Mouse (Mus musculus) embryo, embryonic 11.5 days (tissue): Measurements from ENCODE around the gene Guca2b.
"Not testable (repeated sequence)": the region's sequence is repeated elsewhere in the genome, so short reads cannot be mapped to it uniquely, and the experiment has no call there.

ENCODE experiments used
- DNase-seq: peaks from one replicate; pipeline ENCODE4 v3.0.0-alpha.2; 2012; ENCODE audit warnings: low read depth, low spot score

Guca2b gene

DNA sequence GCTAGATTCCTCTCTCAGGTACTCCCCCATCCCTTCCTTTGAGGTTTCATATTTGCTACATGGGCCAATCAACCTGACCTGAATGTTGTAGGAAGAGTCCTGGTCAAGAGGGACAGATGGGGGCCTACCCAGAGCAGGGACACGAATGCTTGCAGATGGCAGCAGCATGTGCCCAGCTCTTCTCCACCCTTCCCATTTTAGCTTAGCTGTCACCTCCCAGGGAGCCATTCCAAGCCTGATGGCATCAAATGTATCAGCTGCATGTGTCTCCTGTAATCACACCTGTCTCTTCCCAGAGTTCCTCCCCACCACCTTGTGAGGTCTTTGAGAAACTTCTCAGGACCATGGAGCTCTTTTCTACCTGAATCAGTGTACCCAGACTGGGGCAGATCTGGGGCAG, 1.7 kb downstream of the Guca2b start:
- no peak for DNase-seq

DNA sequence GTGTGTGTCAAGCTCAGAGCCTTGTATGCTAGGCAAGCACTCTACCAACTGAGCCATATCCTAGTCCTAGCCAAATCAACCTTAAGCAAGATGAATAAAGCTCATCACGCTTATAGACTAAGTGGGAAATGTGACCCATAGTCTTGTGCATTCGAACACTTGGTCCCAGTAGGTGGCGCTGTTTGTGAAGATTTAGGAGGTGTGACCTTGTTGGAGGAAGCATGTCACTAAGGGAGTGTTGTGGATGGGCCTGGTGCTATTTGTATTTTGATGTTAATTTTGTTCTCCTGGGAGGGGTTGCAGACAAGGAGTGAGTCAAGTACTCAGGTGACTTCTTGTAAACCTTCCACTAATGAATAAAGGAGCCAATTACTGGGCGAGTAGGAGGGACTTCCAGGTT, 16.1 kb downstream of the Guca2b start:
- no peak for DNase-seq

DNA sequence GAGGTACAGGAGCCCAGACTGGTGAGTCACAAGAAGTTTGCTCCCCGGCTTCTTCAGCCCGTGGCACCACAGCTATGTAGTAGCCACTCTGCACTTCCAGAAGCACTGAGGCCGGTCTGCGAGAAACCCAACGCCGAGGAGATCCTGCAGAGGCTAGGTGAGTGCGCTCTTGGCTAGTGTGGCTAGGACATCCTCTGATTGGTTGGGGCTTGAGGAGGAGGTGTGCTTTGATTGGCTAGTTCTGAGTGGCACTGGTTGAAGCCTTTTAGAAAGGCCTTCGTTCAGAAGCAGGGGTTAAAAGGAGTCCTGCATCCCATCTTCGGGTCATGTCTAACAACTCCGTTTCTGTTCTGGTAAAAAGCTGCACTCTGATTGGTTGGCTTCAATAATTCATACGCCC, 20.1 kb downstream of the Guca2b start:
- no peak for DNase-seq

DNA sequence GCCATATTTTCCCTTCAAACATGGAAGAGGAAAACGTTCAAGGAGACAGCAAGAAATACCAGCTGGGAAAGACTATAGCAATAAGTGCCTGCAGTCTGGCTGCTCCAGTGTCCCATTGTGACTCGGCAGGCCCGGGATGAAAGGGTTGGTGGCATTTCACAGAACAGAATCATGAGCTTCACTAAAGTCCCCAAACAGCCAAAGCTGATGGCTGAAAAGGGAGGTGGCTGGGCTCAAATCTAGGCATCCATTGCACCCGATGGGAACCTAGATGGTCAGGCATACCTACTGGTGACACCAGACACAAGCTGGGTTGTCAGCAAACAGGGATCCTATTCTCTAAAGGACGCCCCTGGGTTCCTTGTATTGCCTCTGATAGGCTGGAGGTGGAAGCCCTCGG, 20.8 kb downstream of the Guca2b start:
- no peak for DNase-seq

DNA sequence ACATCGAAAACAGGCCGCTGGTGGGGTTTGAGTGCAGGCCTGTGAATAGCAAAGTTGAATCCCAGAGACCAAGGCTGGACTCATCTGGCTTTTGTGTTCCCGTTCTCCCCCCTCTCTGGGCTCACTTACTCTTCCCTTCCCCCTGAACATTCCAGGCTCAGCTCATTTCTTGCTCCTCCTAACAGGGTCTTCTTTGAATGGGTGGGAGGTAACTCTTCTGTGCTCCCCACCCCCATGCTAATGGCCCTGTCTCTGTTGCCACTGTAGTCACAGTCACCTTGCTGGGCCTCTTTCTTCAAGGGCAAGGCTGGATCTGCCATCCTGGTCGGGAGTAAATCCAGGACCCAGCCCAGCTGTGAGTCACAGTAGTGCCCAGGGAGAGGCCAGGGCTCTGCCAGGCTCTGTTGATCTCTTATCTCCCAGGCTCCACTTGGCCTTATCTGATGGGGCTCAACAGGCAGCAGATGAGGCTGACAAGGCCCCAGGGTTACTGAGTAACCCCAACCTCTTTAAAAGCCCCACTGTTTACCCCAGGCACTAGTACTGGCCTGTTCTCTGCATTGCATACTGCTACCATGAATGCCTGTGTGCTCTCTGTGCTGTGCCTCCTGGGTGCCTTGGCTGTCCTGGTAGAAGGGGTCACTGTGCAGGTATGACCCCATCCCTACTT, 21.4 kb downstream of the Guca2b start, which contains the start of gene Guca2a:
Guca2a (plus strand) TSS at position 529 of the 670 bp plus-strand sequence.
- no peak for DNase-seq

GRCm38 (mm10) chr4:119636731-119637130, 22.0 kb downstream of the Guca2b start:
- no peak for DNase-seq

DNA sequence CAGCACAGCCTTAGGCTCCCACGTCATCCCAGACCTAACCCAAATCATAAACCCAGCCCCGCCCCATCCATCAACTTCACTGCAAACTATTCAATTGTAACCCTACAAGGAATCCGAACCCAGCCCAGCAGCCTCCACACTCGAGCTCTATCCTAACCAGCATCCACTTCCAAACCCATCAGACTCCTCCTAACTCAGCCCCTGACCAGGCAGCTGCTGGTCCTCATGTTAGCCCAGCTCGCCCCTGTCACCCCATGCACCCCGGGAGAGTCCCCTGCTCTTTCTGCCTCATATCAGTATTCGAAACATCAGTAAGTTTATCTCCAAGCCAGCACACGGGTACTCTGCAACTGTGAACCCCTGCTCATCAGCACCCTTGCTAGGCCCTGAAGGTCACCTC, 23.1 kb downstream of the Guca2b start:
- DNase-seq = no peak

GRCm38 (mm10) chr4:119634908-119635660, 23.7 kb downstream of the Guca2b start:
- no peak for DNase-seq

GRCm38 (mm10) chr4:119633948-119634347, 24.8 kb downstream of the Guca2b start:
- no peak for DNase-seq

GRCm38 (mm10) chr4:119633342-119633741, 25.4 kb downstream of the Guca2b start:
- DNase-seq = no peak

- DNase-seq = no peak
Observed at GRCm38 (mm10) chr4:119632721-119633120, 26.0 kb downstream of the Guca2b start.

- peak; percentile 14 for DNase-seq
Observed at GRCm38 (mm10) chr4:119631115-119631919, 27.4 kb downstream of the Guca2b start.

DNA sequence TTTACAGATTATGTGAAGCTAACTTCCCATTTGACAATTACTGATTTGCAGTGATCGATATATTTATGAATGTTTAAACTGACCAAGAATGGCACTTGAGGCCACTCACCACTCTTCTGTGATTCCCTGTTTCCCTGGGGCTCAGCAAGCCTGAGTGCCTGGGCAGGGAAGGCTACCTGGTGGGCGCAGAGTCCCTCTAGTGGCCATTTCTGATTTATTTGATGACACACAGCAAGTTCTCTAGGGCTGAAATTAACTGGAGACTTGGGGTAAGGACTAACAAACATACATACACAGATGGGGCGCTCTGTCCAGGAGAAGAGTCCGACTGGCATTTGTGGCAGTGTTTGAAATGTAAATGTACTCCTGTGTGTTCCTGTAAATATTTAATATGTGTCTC, 30.4 kb downstream of the Guca2b start:
- not testable (repeated sequence) for DNase-seq

DNA sequence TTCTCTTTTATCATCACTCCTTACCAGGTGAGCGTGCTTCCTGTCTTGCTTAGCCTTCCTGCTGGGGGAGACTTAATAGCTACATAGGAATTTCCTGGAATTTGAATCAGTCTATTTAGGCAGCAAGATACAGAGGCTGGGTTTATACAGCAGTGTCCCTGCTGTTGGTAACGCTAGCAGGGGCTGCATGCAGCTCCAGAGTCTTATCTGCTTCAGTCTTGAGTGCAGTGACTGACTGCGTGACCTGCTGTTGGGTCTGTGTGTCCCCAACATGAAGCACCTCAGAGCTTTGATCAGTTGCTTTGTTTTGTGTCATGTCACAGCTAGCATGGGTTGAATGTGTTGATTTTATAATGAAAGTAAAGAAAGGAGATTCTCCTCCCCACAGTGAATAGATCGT, 31.4 kb downstream of the Guca2b start:
- no peak for DNase-seq

DNA sequence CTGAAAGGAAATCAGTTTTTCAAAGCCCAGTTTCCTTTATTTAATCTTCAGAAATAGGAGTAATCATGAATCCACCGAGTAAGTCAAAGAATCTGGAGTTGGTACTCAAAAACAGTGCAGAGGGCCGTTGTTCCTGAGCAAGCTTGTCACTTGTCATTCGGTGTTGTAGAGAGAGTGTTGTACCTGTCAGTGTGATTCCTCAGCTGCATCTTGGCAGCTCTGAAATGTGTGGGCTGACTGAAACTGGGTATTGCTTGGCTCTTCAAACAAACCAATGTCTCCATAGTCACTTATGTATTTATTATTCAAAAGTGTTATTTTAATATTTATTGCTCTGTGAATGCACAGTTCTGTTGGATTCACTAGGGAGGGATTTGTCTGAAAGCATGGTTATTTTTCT, 31.9 kb downstream of the Guca2b start:
- no peak for DNase-seq

DNA sequence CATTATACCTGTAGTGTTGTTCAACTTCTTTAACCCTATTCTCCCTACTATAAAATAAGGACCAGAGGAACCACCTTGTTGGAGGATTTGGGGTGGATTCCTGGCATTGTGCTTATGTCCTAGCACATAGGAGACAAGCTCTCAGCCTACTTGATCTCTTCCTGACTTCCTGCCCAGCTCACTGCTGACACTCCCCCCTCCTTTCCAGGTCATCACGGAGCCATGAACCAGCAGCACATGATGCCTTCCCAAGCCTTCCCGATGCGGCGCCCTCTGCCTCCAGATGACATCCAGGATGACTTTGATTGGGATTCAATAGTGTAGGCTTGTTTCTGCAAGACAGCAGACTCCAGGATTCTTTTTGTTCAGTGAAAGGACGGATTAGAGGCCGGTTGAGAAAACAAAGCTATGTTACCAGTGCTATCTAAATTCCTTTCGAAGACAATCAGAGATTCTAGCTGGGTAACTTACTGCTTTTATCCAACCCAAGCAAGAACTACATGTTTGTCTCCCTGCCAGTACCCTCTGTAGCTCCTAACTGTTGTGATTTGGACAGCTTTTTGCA, 32.6 kb downstream of the Guca2b start:
- DNase-seq = no peak

DNA sequence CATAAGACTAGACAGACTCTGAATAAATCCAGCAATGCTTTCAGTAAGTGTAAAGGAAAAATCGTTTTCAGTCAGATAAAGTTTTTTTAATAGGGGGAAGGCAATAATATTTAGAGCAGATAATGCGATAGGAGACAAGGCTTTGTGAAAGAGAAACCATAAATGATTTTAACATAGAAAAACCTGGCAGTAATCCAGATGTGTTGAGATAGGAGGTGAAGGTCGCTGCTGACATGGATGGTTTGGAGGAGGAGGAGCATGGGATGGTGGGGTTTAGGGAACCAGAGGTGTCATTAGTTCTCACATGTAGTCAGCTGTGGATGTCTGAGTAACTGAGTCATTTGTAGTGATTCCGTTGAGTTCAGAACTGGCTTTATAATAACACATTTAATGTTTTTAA, 44.0 kb downstream of the Guca2b start:
- no peak for DNase-seq

DNA sequence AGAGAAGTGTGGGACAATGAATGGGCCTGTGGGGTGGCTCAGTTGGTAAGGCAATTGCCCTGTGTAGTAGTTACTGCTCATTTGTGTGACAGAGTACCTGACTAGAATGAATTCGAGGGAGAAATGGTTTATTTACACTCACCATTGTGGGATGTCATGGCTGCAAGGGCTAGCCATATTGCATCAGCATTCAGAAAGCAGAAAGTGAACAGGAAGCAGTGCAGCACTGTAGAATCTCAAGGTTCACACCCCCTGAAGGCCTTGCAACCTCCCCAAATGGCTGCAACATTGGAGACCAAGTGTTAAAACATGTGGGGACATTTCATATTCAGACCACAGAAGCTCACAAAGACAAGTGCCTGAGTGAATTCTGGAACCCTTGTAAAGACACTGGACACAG, 44.7 kb downstream of the Guca2b start:
- DNase-seq = no peak

- DNase-seq = no peak
Observed at GRCm38 (mm10) chr4:119609488-119609887, 49.3 kb downstream of the Guca2b start.
